Mouse (Mus musculus): ENCODE results near the gene Oas1c. TPM values are rescaled to one million over a fixed set of nuclear protein-coding genes. Genes with fewer than 3 reads are reported as not detected.

Oas1c gene
- 0.29 and 0.55 TPM in 2 replicates for polyA plus RNA-seq (2015; fragmentation: Nextera tagmentation; extraction: Ambion mirVana)

DNA sequence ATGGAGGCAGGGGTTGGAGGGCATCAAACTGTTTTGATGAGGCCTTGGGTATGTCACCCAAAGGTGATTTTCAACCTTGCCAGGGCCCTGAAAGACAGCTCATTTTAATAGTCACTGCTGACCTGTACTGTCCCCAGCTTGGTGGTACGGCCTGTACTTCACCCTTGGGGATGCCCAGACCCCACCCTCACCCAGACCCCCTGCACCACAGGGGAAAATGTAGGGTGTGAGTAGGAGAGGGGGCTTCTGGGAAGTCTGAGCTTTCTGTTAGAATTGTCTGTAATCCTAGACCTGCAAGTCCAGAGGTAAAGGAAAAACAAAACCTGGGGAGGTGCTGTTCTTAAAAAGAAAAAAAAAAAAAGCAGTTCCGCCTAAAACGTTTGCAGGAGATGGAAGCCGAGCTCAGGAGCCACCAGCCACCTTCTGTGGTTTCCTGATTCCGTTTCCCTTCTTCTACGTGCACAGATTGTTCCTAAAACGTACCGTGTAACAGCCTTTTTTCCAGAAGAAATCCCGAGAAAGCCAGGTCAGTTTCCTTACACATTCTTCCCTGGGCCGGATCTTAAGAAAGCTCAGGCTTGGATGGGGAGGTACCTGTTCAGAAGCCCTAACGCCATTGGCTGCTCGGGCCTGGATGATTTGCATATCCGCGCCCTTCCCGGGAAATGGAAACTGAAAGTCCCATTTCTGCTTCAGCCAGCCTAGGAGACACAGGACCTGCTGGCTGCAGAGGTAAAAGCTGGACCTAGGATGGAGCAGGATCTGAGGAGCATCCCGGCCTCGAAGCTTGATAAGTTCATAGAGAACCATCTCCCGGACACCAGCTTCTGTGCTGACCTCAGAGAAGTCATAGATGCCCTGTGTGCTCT lies at the start of gene Oas1c:
Gene Oas1c, minus strand, starts transcription at position 564 of the 869 bp plus-strand sequence.
- peaks cover 12% of the 10 kb centered on the region; the same call in 1 of the 2 replicates for H3K4me1 ChIP-seq
- peak within 1 kb of the TSS; percentile 77 for H3K9ac ChIP-seq
- ATAC-seq (ENCODE audit: extremely low read depth, insufficient number of reproducible peaks, low FRiP score, low TSS enrichment): no peak
- peak within 1 kb of the TSS; percentile 73 for H3K4me2 ChIP-seq
- H3K36me3 ChIP-seq: no peaks in the 10 kb centered on the region
- no peaks in the 10 kb centered on the region for H3K9me3 ChIP-seq
- WGBS: 7% methylated on average over 18 of the region's 18 CpGs
- H3K27me3 ChIP-seq (replicated peaks): peaks cover 3% of the 10 kb centered on the region; the same call in 1 of the 2 replicates
- H3K4me3 ChIP-seq: peak within 1 kb of the TSS; percentile 54
- peak within 1 kb of the TSS; percentile 50; the same call in 1 of the 2 replicates for H3K27ac ChIP-seq (replicated peaks)

DNA sequence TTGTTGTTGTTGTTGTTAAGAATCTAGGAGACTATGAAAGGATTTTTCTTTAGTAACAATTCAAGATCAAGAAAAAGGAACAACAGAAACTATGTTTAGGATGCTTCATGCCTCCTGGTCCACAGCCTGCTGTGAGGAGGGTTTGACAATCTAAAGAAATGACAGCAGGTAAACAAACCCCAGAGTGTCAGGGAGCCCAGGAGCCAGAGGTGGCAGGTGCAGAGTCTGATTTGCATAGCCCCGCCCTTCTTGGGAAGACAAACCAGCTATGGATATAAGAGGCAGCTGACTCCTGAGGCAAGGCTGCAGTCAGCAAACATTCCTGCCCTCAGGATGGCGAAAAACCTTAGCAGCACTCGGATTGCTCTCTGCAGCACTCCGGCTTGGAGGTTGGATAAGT lies 48.8 kb upstream of the Oas1c start, which contains the start of gene Oas1h:
Gene Oas1h, plus strand, starts transcription at position 301 of the 400 bp plus-strand sequence.
- Histone ChIP-seq H3K36me3 (no peaks in the 10 kb centered on the region), H3K4me3 (no peak within 1 kb of the TSS), H3K4me2 (no peak within 1 kb of the TSS), H3K9ac (no peak within 1 kb of the TSS), H3K27me3 (replicated peaks) (no peaks in the 10 kb centered on the region), H3K9me3 (no peaks in the 10 kb centered on the region), H3K27ac (replicated peaks) (no peak within 1 kb of the TSS), H3K4me1 (no peaks in the 10 kb centered on the region)
- 54% methylated on average over 4 of the region's 4 CpGs for WGBS
- no peak for ATAC-seq (ENCODE audit: extremely low read depth, insufficient number of reproducible peaks, low FRiP score, low TSS enrichment)

DNA sequence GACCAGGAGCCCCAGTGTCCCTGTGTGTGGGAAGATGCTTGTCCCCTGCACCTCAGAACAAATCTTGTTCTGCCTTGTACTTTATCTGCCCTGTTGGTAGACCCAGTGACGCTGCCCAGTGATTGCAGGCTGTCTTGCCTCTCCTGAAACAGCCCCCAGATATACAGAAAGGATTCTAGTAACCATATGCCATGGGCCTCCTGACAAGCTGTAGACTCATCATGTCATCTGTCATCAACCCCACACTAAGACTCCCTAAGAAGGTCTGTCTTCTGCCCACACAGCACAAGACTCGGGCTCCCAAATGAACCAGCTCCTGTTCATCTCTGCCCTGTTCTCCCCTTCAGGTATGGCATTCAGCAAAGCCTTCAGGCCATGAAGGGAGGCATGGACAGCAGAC lies 46.9 kb upstream of the Oas1c start:
- no peaks in the 10 kb centered on the region for H3K27me3 ChIP-seq (replicated peaks)
- 48% methylated on average over 2 of the region's 2 CpGs for WGBS
- no peaks in the 10 kb centered on the region for H3K4me1 ChIP-seq
- ATAC-seq (ENCODE audit: extremely low read depth, insufficient number of reproducible peaks, low FRiP score, low TSS enrichment): no peak
- H3K9ac ChIP-seq: no peak overlapping the region
- peaks cover 6% of the 10 kb centered on the region for H3K9me3 ChIP-seq
- H3K27ac ChIP-seq (replicated peaks): no peak overlapping the region
- H3K4me3 ChIP-seq: no peak overlapping the region
- H3K36me3 ChIP-seq: no peaks in the 10 kb centered on the region
- no peak overlapping the region for H3K4me2 ChIP-seq

DNA sequence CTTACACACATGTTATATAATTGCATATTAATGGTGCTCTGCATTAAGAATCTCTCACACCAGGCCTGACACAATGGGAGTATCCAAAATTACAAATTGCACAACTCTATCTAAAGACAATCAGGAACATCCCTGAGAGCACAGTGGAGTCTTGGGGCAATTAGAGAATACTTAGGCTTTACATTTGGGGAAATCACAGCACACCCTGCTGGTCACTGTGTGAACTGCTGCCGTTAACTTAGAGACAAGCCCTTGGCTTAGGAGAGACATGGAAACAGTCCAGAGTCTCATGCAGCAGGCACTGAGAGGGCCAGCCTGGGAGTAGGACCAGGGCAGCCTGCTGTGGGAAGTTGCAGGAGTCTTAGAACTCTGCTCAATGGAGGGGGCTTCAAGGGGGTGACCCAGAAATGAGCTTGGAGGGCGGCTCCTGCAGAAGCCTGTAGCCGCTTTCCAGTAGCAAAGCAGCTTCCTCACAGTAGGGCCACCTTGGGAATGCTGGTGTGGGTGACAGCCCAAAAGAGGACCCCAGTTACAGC lies 37.4 kb upstream of the Oas1c start:
- no peak overlapping the region for H3K4me3 ChIP-seq
- 65% methylated on average over 3 of the region's 3 CpGs for WGBS
- peaks cover 11% of the 10 kb centered on the region for H3K9me3 ChIP-seq
- no peak overlapping the region for H3K4me2 ChIP-seq
- no peak overlapping the region for H3K9ac ChIP-seq
- H3K27ac ChIP-seq (replicated peaks): no peak overlapping the region
- no peaks in the 10 kb centered on the region for H3K27me3 ChIP-seq (replicated peaks)
- H3K4me1 ChIP-seq: no peaks in the 10 kb centered on the region
- no peak for ATAC-seq (ENCODE audit: extremely low read depth, insufficient number of reproducible peaks, low FRiP score, low TSS enrichment)
- no peaks in the 10 kb centered on the region for H3K36me3 ChIP-seq

DNA sequence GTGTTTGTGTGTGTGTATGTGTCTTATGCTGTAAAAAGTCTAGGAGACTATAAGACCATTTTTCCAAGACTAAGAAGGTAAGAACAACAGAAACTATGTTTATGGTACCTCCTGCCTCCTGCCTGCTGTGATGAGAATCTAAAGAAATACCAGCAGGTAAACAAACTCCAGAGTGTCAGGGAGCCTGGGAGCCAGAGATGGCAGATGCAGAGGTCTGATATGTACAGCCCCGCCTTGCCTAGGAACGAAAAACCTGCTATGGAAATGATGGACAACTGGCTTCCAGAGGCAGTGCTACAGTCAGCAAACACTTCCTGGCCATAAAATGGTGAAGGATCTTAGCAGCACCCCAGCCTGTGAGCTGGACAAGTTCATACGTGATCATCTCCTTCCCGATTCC lies 34.8 kb upstream of the Oas1c start, which contains the start of gene Oas1f:
Gene Oas1f, plus strand, starts transcription at position 301 of the 400 bp plus-strand sequence.
- no peak for ATAC-seq (ENCODE audit: extremely low read depth, insufficient number of reproducible peaks, low FRiP score, low TSS enrichment)
- Histone ChIP-seq H3K4me2 (no peak within 1 kb of the TSS), H3K9me3 (no peaks in the 10 kb centered on the region), H3K27me3 (replicated peaks) (peaks cover 12% of the 10 kb centered on the region; the same call in 1 of the 2 replicates), H3K27ac (replicated peaks) (no peak within 1 kb of the TSS), H3K9ac (no peak within 1 kb of the TSS), H3K36me3 (no peaks in the 10 kb centered on the region), H3K4me1 (no peaks in the 10 kb centered on the region), H3K4me3 (no peak within 1 kb of the TSS)
- WGBS: 68% methylated on average over 4 of the region's 4 CpGs

DNA sequence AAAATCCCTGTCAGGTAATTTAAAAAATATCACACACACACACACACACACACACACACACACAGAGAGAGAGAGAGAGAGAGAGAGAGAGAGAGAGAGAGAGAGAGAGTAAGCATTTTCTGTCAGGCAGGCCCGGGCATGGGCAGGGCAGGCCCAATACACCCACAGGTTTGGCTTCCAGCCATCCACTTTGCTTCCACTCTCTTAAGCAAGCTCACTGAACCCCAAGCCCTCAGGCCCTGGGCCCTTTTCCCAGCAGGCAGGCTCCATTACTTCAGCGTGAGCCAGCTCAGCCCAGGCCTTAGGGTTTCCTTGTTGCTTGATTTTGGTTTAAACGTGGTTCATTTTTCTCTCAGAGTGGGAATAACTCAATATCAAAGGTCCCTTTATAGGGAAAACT lies 32.4 kb upstream of the Oas1c start:
- no peak overlapping the region for H3K4me3 ChIP-seq
- no peak overlapping the region for H3K9ac ChIP-seq
- no peaks in the 10 kb centered on the region for H3K4me1 ChIP-seq
- H3K27me3 ChIP-seq (replicated peaks): peaks cover 15% of the 10 kb centered on the region
- no peaks in the 10 kb centered on the region for H3K36me3 ChIP-seq
- 62% methylated on average over 3 of the region's 3 CpGs for WGBS
- no peak overlapping the region for H3K4me2 ChIP-seq
- no peak for ATAC-seq (ENCODE audit: extremely low read depth, insufficient number of reproducible peaks, low FRiP score, low TSS enrichment)
- H3K9me3 ChIP-seq: no peaks in the 10 kb centered on the region
- H3K27ac ChIP-seq (replicated peaks): no peak overlapping the region

DNA sequence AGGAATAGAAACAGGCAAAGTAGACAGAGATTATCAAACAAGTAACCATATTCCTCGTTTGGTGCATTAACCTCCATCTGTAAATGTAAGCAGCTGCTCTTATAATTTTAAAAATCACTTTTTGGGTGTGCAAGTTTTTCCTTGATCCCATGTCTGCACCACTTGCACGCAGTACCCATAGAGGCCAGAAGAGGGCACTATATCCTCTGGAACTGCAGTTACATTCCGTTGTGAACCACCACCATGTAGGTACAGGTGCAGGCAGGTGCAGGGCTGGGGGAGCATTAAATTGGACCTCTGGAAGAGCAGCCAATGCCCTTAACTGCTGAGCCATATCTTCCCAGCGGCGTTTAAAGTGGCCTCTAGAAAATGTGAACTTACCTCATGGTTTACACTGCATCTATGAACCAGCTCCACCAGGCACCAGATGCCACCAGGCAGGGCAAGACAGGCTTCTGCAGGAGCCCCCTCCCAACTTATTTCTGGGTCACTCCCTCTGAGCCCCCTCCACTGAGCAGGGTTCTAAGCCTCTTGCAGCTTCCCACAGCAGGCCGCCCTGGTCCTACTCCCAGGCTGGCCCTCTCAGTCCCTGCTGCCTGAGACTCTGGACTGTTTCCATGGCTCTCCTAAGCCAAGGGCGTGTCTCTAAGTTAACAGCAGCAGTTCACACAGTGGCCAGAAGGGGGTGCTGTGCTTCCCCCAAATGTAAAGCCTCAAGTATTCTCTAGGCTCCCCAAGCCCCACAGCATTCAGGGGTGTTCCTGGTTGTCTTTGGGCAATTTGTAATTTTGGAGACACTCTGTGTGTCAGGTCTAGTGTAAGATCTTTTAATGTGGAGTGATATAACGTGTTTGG lies 24.6 kb upstream of the Oas1c start:
- Histone ChIP-seq H3K9ac (no peak overlapping the region), H3K27ac (replicated peaks) (no peak overlapping the region), H3K9me3 (no peaks in the 10 kb centered on the region; the same call in 1 of the 2 replicates), H3K4me2 (no peak overlapping the region), H3K27me3 (replicated peaks) (peaks cover 38% of the 10 kb centered on the region), H3K4me1 (no peaks in the 10 kb centered on the region), H3K36me3 (no peaks in the 10 kb centered on the region), H3K4me3 (no peak overlapping the region)
- WGBS: 9% methylated on average over 8 of the region's 8 CpGs
- no peak; the same call in 1 of the 2 replicates for ATAC-seq (ENCODE audit: extremely low read depth, insufficient number of reproducible peaks, low FRiP score, low TSS enrichment)

DNA sequence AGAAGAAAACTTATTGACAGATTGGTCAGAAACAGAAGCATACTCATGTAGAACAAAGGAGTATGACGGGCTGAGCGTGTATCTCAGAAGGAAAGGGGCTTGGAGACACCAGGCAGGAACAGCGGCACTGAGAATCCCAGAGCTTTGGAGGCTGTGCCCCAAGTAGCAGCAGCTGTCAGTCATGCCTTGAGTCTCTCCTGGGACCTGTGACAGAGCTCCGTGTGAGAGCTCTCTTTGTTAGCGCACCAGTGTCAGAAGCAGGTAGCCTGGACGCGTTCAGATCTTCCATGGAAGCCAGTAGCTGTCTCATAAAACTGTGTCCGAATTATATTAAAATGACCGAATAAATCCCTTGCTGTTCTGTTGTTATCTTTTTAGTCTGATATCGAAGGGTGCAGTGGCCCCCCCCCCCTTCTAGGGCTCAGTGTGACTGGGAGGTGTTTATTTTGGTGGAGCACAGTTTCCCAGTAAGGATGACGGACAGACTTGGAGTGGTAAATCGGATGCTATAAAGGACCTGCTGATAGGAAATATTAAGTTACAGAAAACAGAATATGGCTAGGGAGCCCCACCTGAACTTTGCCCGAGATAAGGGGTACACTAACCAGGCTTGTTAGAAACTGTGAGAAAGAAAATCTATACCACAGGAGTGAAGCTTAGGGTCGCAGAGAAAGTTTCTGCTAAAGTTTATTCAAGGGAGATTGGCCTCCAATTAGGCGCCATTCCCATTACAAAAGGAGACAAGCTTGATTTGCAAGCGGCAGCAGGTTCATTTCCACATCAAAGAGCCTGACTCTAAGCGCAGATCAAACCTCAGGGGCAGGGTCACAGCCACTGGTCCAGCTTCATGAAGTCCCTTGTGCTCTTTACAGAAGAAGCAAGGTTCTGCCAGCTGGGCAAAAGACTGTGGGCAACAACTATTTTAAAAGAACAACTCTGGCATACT lies 21.3 kb upstream of the Oas1c start:
- Histone ChIP-seq H3K27ac (replicated peaks) (no peak overlapping the region), H3K9me3 (no peaks in the 10 kb centered on the region; the same call in 1 of the 2 replicates), H3K9ac (no peak overlapping the region), H3K4me3 (no peak overlapping the region), H3K27me3 (replicated peaks) (peaks cover 31% of the 10 kb centered on the region), H3K4me2 (no peak overlapping the region), H3K4me1 (no peaks in the 10 kb centered on the region), H3K36me3 (no peaks in the 10 kb centered on the region)
- WGBS: 17% methylated on average over 17 of the region's 17 CpGs
- ATAC-seq (ENCODE audit: extremely low read depth, insufficient number of reproducible peaks, low FRiP score, low TSS enrichment): no peak

DNA sequence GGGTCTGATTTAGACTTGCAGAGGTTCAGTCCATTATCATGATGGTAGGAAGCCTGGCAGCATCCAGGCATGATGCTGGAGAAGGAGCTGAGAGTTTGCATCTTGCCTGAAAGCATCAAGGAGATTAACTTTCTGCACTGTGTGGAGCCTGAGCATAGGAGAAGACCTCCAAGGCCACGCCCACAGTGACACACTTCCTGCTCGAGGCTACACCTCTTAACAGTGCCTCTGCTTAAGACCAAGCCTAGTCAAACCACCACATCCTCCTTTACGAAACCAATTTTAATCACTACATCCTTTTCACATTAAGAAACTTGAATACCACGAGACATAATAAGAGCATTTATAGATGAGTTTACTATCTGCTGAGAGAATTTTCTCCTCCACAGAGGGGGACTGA lies 18.7 kb upstream of the Oas1c start:
- peaks cover 26% of the 10 kb centered on the region for H3K27me3 ChIP-seq (replicated peaks)
- 65% methylated on average over 4 of the region's 4 CpGs for WGBS
- H3K4me1 ChIP-seq: no peaks in the 10 kb centered on the region
- H3K36me3 ChIP-seq: no peaks in the 10 kb centered on the region
- H3K4me2 ChIP-seq: no peak overlapping the region
- no peaks in the 10 kb centered on the region for H3K9me3 ChIP-seq
- no peak overlapping the region for H3K4me3 ChIP-seq
- no peak for ATAC-seq (ENCODE audit: extremely low read depth, insufficient number of reproducible peaks, low FRiP score, low TSS enrichment)
- H3K27ac ChIP-seq (replicated peaks): no peak overlapping the region
- H3K9ac ChIP-seq: no peak overlapping the region

DNA sequence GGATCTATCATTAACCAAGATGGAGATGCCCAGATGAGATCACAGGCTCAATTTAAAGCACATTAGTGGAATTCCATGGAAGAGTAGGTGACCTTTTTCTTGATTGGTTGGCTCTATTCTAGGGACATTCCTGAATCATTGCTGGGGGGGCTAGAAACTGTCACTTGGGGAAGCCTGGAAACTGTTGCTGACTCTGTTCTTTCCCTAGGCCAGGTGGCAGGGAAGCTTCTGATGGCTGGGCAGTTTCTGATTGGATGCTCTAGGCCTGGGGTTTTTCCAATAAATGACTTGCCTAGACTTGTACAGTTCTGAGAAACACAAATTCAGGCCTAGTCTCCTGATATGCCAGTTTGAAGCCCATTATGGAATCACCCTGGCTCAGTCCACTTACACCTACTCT lies 6.7 kb upstream of the Oas1c start:
- Histone ChIP-seq H3K36me3 (no peaks in the 10 kb centered on the region), H3K9me3 (peaks cover 16% of the 10 kb centered on the region), H3K27ac (replicated peaks) (no peak overlapping the region), H3K27me3 (replicated peaks) (0 out of 2 replicates have a peak, but pooled peaks cover 3% of the 10 kb centered on the region), H3K4me3 (no peak overlapping the region), H3K9ac (no peak overlapping the region), H3K4me1 (no peaks in the 10 kb centered on the region), H3K4me2 (no peak overlapping the region)
- no peak for ATAC-seq (ENCODE audit: extremely low read depth, insufficient number of reproducible peaks, low FRiP score, low TSS enrichment)
